Mouse (Mus musculus) forebrain, embryonic 16.5 days (tissue): ENCODE measurements at regions not wholly inside any gene's neighbourhood (a gene's known extent, or its start where the extent isn't known, plus 50 kb on each side); places are given as distances from the start of the nearest gene placed in this dataset.
"Not testable (repeated sequence)": the region's sequence is repeated elsewhere in the genome, so short reads cannot be mapped to it uniquely, and the experiment has no call there.

Source experiments
- ATAC-seq: fragments of 200-750 bp; cut with Nextera tagmentation; 2 replicates; pipeline ENCODE4 v1.8.0; 2017; ENCODE audit warnings: mild to moderate bottlenecking, moderate library complexity
- H3K27ac ChIP-seq: fragments of 300-500 bp; sonication (generic); 2 replicates; pipeline ENCODE4 v1.5.1; 2014; ENCODE audit warnings: low read length, control low read depth
- H3K27me3 ChIP-seq: fragments of 300-500 bp; sonication (generic); replicated peaks from 2 replicates; pipeline ENCODE4 v1.6.1; 2014; ENCODE audit warnings: low read length; ENCODE audit not compliant: control insufficient read depth, insufficient read depth
- H3K36me3 ChIP-seq: fragments of 300-500 bp; sonication (generic); 2 replicates; pipeline ENCODE4 v1.6.1; 2014; ENCODE audit not compliant: control insufficient read depth, insufficient read depth
- H3K4me1 ChIP-seq: fragments of 300-500 bp; sonication (generic); replicated peaks from 2 replicates; pipeline ENCODE4 v1.6.1; 2014; ENCODE audit warnings: low read length; ENCODE audit not compliant: control insufficient read depth, insufficient read depth
- H3K4me2 ChIP-seq: fragments of 300-500 bp; sonication (generic); 2 replicates; pipeline ENCODE4 v1.6.1; 2014; ENCODE audit warnings: mild to moderate bottlenecking, low read length, control low read depth
- H3K4me3 ChIP-seq: fragments of 300-500 bp; sonication (generic); replicated peaks from 2 replicates; pipeline ENCODE4 v1.5.1; 2014; ENCODE audit warnings: mild to moderate bottlenecking, low read length, control low read depth
- H3K9ac ChIP-seq: fragments of 300-500 bp; sonication (generic); replicated peaks from 2 replicates; pipeline ENCODE4 v1.6.1; 2014; ENCODE audit warnings: low read depth, low read length, control low read depth
- H3K9me3 ChIP-seq: fragments of 300-500 bp; sonication (generic); 2 replicates; pipeline ENCODE4 v1.6.1; 2016; ENCODE audit warnings: low read length; ENCODE audit not compliant: control insufficient read depth
- WGBS: fragments of 180-500 bp; shearing (Covaris S2); extraction: QIAGEN DNeasy Blood & Tissue Kit; methylation state at CpG from one replicate; pipeline ENCODE4 v1.1.7; 2014; 5-methylcytosine and 5-hydroxymethylcytosine counted together

- Histone ChIP-seq H3K4me2 (no peak overlapping the region), H3K4me1 (no peaks in the 10 kb centered on the region), H3K9ac (no peak overlapping the region), H3K27ac (no peak overlapping the region), H3K4me3 (no peak overlapping the region), H3K36me3 (no peaks in the 10 kb centered on the region), H3K27me3 (no peaks in the 10 kb centered on the region), H3K9me3 (no peaks in the 10 kb centered on the region)
- ATAC-seq: no peak
- 95% methylated on average over 1 of the region's 1 CpGs for WGBS
These were observed 336.5 kb downstream of the Fscb start for GRCm38 (mm10) chr12:64137997-64138396.

- no peaks in the 10 kb centered on the region for H3K36me3 ChIP-seq
- peak; percentile 49; the same call in 1 of the 2 replicates for ATAC-seq
- no peak overlapping the region for H3K4me3 ChIP-seq
- no peak overlapping the region for H3K4me2 ChIP-seq
- no peak overlapping the region for H3K9ac ChIP-seq
- no peaks in the 10 kb centered on the region for H3K4me1 ChIP-seq
- WGBS: 79% methylated on average over 4 of the region's 4 CpGs
- H3K27ac ChIP-seq: no peak overlapping the region
- no peaks in the 10 kb centered on the region for H3K9me3 ChIP-seq
- no peaks in the 10 kb centered on the region for H3K27me3 ChIP-seq
These were observed 358.1 kb downstream of the Fscb start for GRCm38 (mm10) chr12:64116438-64116837.

- no peak; the same call in 1 of the 2 replicates for ATAC-seq
- Histone ChIP-seq H3K4me3 (no peak overlapping the region), H3K27ac (no peak overlapping the region), H3K36me3 (no peaks in the 10 kb centered on the region), H3K27me3 (no peaks in the 10 kb centered on the region), H3K9me3 (no peaks in the 10 kb centered on the region), H3K9ac (no peak overlapping the region), H3K4me2 (no peak overlapping the region), H3K4me1 (no peaks in the 10 kb centered on the region)
- WGBS: 50% methylated on average over 4 of the region's 4 CpGs
These were observed 360.0 kb downstream of the Fscb start for GRCm38 (mm10) chr12:64114476-64114875.

DNA sequence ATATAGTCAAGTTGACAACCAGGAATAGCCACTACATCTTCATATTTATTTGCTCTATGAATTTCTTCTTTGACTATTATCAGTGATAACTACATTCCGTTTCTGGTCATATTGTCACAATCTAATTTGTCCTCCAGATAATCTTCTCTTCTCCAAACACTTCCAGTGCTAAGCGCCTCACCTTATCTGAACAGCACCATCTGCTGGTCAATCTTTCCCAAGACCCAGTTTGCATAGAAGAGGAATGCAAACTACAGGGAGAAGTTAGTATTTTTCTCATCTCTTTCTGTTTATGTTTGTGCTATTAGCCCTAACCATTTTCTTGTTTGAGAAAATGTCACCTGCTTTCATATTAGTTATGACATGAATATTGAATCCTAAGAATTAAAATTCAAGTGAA is 370.3 kb downstream of the Fscb start:
- WGBS: 39% methylated on average over 2 of the region's 2 CpGs
- H3K9ac ChIP-seq: no peak overlapping the region
- no peak overlapping the region for H3K27ac ChIP-seq
- H3K4me1 ChIP-seq: no peaks in the 10 kb centered on the region
- H3K4me3 ChIP-seq: no peak overlapping the region
- no peaks in the 10 kb centered on the region for H3K27me3 ChIP-seq
- no peaks in the 10 kb centered on the region for H3K9me3 ChIP-seq
- no peaks in the 10 kb centered on the region for H3K36me3 ChIP-seq
- no peak overlapping the region for H3K4me2 ChIP-seq
- 0 out of 2 replicates have a peak, but pooled peaks have one; percentile 38 for ATAC-seq

GRCm38 (mm10) chr12:64076789-64077188 is 397.7 kb downstream of the Fscb start:
- Histone ChIP-seq H3K4me3 (no peak overlapping the region), H3K9ac (no peak overlapping the region), H3K4me2 (no peak overlapping the region), H3K27ac (no peak overlapping the region), H3K4me1 (no peaks in the 10 kb centered on the region), H3K36me3 (no peaks in the 10 kb centered on the region), H3K9me3 (no peaks in the 10 kb centered on the region), H3K27me3 (no peaks in the 10 kb centered on the region)
- no peak for ATAC-seq
- 65% methylated on average over 7 of the region's 7 CpGs for WGBS

- Histone ChIP-seq H3K27me3 (no peaks in the 10 kb centered on the region), H3K4me1 (no peaks in the 10 kb centered on the region), H3K9ac (no peak overlapping the region), H3K4me2 (no peak overlapping the region), H3K36me3 (no peaks in the 10 kb centered on the region), H3K9me3 (no peaks in the 10 kb centered on the region), H3K4me3 (no peak overlapping the region), H3K27ac (no peak overlapping the region)
- no peak for ATAC-seq
- 75% methylated on average over 2 of the region's 2 CpGs for WGBS
These were observed 429.0 kb downstream of the Fscb start for GRCm38 (mm10) chr12:64045528-64045927.

GRCm38 (mm10) chr12:64008631-64009030 is 465.9 kb downstream of the Fscb start:
- H3K4me3 ChIP-seq, H3K4me2 ChIP-seq, H3K9me3 ChIP-seq, ATAC-seq, H3K36me3 ChIP-seq, H3K4me1 ChIP-seq, H3K9ac ChIP-seq, H3K27ac ChIP-seq, H3K27me3 ChIP-seq: not testable (repeated sequence)
- 87% methylated on average over 1 of the region's 1 CpGs for WGBS
